Mouse (Mus musculus): ENCODE measurements at regions not wholly inside any gene's neighbourhood (a gene's known extent, or its start where the extent isn't known, plus 50 kb on each side); places are given as distances from the start of the nearest gene placed in this dataset.

GRCm38 (mm10) chr10:99642201-99642827 is 117.1 kb downstream of the Csl start:
- DNase-seq (ENCODE audit: low spot score), result no peak

GRCm38 (mm10) chr10:99644981-99645380 is 114.5 kb downstream of the Csl start:
- no peak for DNase-seq (ENCODE audit: low spot score)

GRCm38 (mm10) chr10:99652011-99652410 is 107.4 kb downstream of the Csl start:
- no peak for DNase-seq (ENCODE audit: low spot score)

GRCm38 (mm10) chr10:99654284-99654683 is 105.2 kb downstream of the Csl start:
- no peak for DNase-seq (ENCODE audit: low spot score)

GRCm38 (mm10) chr10:99676557-99677098 is 82.8 kb downstream of the Csl start:
- no peak for DNase-seq (ENCODE audit: low spot score)

GRCm38 (mm10) chr10:99678096-99678495 is 81.4 kb downstream of the Csl start:
- no peak for DNase-seq (ENCODE audit: low spot score)

GRCm38 (mm10) chr10:99679813-99680212 is 79.6 kb downstream of the Csl start:
- DNase-seq (ENCODE audit: low spot score), result no peak

GRCm38 (mm10) chr10:99681932-99682331 is 77.5 kb downstream of the Csl start:
- no peak for DNase-seq (ENCODE audit: low spot score)

- no peak for DNase-seq (ENCODE audit: low spot score)
Measured at GRCm38 (mm10) chr10:99682350-99682749, 77.1 kb downstream of the Csl start.

- DNase-seq (ENCODE audit: low spot score), result no peak
Measured at GRCm38 (mm10) chr10:99683310-99683709, 76.1 kb downstream of the Csl start.

GRCm38 (mm10) chr10:99685911-99686310 is 73.5 kb downstream of the Csl start:
- no peak for DNase-seq (ENCODE audit: low spot score)

GRCm38 (mm10) chr10:99687011-99687410 is 72.4 kb downstream of the Csl start:
- no peak for DNase-seq (ENCODE audit: low spot score)

GRCm38 (mm10) chr10:99697696-99698095 is 61.8 kb downstream of the Csl start:
- no peak for DNase-seq (ENCODE audit: low spot score)

GRCm38 (mm10) chr10:99699498-99699897 is 60.0 kb downstream of the Csl start:
- no peak for DNase-seq (ENCODE audit: low spot score)

- no peak for DNase-seq (ENCODE audit: low spot score)
Measured at GRCm38 (mm10) chr10:99700052-99700777, 59.2 kb downstream of the Csl start.

Data from testis, postnatal 14 days (tissue).